Mouse (Mus musculus): Measurements from ENCODE around the gene Slc7a11. TPM values are rescaled to one million over a fixed set of nuclear protein-coding genes. Genes with fewer than 3 reads are reported as not detected.

Slc7a11 gene
- polyA plus RNA-seq, 1 experiment: not detected

GRCm38 (mm10) chr3:50421480-50422277 lies 21.7 kb downstream of the Slc7a11 start:
- TF ChIP-seq POLR2A (IDR thresholded peaks at IDR 0.05; ENCODE audit: insufficient read depth, low read depth, low read length) (no peak), CTCF (IDR thresholded peaks at IDR 0.05; ENCODE audit: insufficient read depth, low read depth, low read length) (no peak)
- WGBS: 57% methylated on average over 8 of the region's 8 CpGs
- Histone ChIP-seq H3K4me1 (ENCODE audit: control insufficient read depth, insufficient read depth, low read length) (peaks cover 2% of the 10 kb centered on the region; the same call in 1 of the 2 replicates), H3K27ac (ENCODE audit: insufficient read depth, low read depth, low read length) (peak overlapping the region; percentile 37; the same call in 1 of the 2 replicates), H3K4me3 (ENCODE audit: insufficient read depth, low read depth, low read length) (no peak overlapping the region)

DNA sequence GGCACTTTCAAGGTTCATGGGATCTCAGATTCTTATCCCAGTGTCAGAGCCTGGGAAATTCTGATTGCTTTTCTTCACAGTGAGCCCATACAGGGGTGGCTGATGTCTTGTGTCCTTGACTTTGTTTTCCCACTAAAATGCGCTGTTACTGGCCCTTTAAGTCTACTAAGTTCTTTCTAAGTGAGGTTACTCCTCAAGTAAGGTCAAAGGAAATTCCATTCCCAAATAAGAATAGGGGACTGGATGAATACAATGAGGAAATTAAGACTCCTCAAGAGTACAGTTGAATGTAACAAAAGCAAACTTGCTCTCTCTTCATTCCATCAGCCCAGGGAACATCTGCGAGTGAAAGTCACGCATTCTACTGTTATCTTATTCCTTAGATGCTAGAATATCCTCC lies 24.3 kb downstream of the Slc7a11 start:
- WGBS: 92% methylated on average over 3 of the region's 3 CpGs
- H3K27ac ChIP-seq (ENCODE audit: insufficient read depth, low read depth, low read length): no peak overlapping the region
- TF ChIP-seq POLR2A (IDR thresholded peaks at IDR 0.05; ENCODE audit: insufficient read depth, low read depth, low read length): no peak
- TF ChIP-seq CTCF (IDR thresholded peaks at IDR 0.05; ENCODE audit: insufficient read depth, low read depth, low read length): no peak
- H3K4me3 ChIP-seq (ENCODE audit: insufficient read depth, low read depth, low read length): no peak overlapping the region
- peaks cover 2% of the 10 kb centered on the region; the same call in 1 of the 2 replicates for H3K4me1 ChIP-seq (ENCODE audit: control insufficient read depth, insufficient read depth, low read length)

- TF ChIP-seq CTCF (IDR thresholded peaks at IDR 0.05; ENCODE audit: insufficient read depth, low read depth, low read length): no peak
- TF ChIP-seq POLR2A (IDR thresholded peaks at IDR 0.05; ENCODE audit: insufficient read depth, low read depth, low read length): no peak
- H3K4me3 ChIP-seq (ENCODE audit: insufficient read depth, low read depth, low read length): no peak overlapping the region
- H3K27ac ChIP-seq (ENCODE audit: insufficient read depth, low read depth, low read length): no peak overlapping the region
- 94% methylated on average over 2 of the region's 2 CpGs for WGBS
- H3K4me1 ChIP-seq (ENCODE audit: control insufficient read depth, insufficient read depth, low read length): no peaks in the 10 kb centered on the region
Observed at GRCm38 (mm10) chr3:50406771-50407170, 36.6 kb downstream of the Slc7a11 start.

DNA sequence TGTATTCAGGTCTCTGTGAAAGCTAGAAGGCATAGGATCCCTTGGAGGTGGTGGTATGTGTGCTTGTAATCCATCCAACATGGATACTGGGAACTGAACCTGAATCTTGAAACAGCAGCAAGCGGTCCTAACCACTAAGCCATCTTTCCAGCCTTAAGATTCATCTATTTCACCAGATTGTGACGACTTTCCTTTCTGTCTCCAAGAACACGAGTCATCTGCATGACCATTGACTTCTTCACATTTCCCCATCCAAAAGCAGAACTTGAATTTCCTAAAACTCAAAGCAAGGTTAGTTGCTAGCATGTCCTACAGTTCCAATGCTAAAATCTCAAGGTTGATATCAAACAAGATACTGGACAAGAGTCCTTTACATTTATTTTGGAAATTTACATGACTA lies 37.5 kb downstream of the Slc7a11 start:
- no peak for TF ChIP-seq CTCF (IDR thresholded peaks at IDR 0.05; ENCODE audit: insufficient read depth, low read depth, low read length)
- TF ChIP-seq POLR2A (IDR thresholded peaks at IDR 0.05; ENCODE audit: insufficient read depth, low read depth, low read length): no peak
- 90% methylated on average over 3 of the region's 3 CpGs for WGBS
- Histone ChIP-seq H3K4me1 (ENCODE audit: control insufficient read depth, insufficient read depth, low read length) (no peaks in the 10 kb centered on the region), H3K27ac (ENCODE audit: insufficient read depth, low read depth, low read length) (no peak overlapping the region), H3K4me3 (ENCODE audit: insufficient read depth, low read depth, low read length) (no peak overlapping the region)

DNA sequence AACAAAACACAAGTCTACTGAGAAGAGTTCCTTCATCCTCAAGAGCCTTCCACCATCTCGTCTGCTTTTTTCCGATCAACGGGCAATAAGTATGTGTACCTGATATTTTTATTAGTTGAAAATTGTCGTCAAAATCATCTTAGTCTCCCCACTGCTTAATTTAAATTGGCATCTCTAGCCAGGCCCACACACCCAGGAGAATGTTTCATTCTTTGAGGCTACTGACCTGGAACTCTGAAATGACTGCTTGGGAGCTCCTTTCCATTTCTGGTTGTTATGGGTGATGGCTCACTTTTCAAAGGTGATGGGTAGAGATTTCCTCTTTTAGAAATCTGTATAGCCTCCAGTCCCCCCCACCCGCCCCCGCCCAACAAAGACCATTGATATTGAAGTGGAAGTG lies 54.6 kb downstream of the Slc7a11 start:
- no peak overlapping the region for H3K27ac ChIP-seq (ENCODE audit: insufficient read depth, low read depth, low read length)
- whole genome bisulfite sequencing: 91% methylated on average over 6 of the region's 6 CpGs
- no peak overlapping the region for H3K4me3 ChIP-seq (ENCODE audit: insufficient read depth, low read depth, low read length)
- TF ChIP-seq CTCF (IDR thresholded peaks at IDR 0.05; ENCODE audit: insufficient read depth, low read depth, low read length): no peak
- no peaks in the 10 kb centered on the region for H3K4me1 ChIP-seq (ENCODE audit: control insufficient read depth, insufficient read depth, low read length)

- TF ChIP-seq CTCF (IDR thresholded peaks at IDR 0.05; ENCODE audit: insufficient read depth, low read depth, low read length) (no peak), POLR2A (IDR thresholded peaks at IDR 0.05; ENCODE audit: insufficient read depth, low read depth, low read length) (no peak)
- no peak overlapping the region for H3K27ac ChIP-seq (ENCODE audit: insufficient read depth, low read depth, low read length)
- H3K4me1 ChIP-seq (ENCODE audit: control insufficient read depth, insufficient read depth, low read length): no peaks in the 10 kb centered on the region
- no peak overlapping the region for H3K4me3 ChIP-seq (ENCODE audit: insufficient read depth, low read depth, low read length)
- WGBS: 78% methylated on average over 9 of the region's 9 CpGs
Observed at GRCm38 (mm10) chr3:50388288-50388687, 55.1 kb downstream of the Slc7a11 start.

DNA sequence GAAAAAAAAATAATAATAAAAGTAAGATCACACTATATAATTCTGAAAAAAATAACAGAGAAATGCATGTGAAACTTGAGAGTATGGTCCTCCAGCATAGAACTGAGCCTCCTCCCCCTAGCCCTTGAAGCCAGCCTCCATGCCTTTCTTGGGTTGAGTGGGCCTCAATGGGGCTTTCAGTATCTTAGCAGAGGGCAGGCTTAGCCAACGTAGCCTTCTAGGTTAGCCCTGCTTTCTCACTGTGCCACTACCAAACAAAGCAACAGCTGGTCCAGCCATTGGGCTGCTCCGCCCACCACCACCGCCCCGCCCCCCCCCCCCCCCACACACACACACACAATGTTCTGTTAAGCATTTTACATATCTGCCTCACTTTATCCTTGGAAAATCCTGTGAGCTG lies 56.1 kb downstream of the Slc7a11 start:
- no peak overlapping the region for H3K4me3 ChIP-seq (ENCODE audit: insufficient read depth, low read depth, low read length)
- H3K4me1 ChIP-seq (ENCODE audit: control insufficient read depth, insufficient read depth, low read length): peaks cover 3% of the 10 kb centered on the region; the same call in 1 of the 2 replicates
- 43% methylated on average over 4 of the region's 4 CpGs for WGBS
- TF ChIP-seq POLR2A (IDR thresholded peaks at IDR 0.05; ENCODE audit: insufficient read depth, low read depth, low read length) (no peak), CTCF (IDR thresholded peaks at IDR 0.05; ENCODE audit: insufficient read depth, low read depth, low read length) (no peak)
- H3K27ac ChIP-seq (ENCODE audit: insufficient read depth, low read depth, low read length): no peak overlapping the region

GRCm38 (mm10) chr3:50386561-50387221 lies 56.7 kb downstream of the Slc7a11 start:
- 88% methylated on average over 5 of the region's 5 CpGs for WGBS
- H3K4me1 ChIP-seq (ENCODE audit: control insufficient read depth, insufficient read depth, low read length): peaks cover 3% of the 10 kb centered on the region; the same call in 1 of the 2 replicates

GRCm38 (mm10) chr3:50386066-50386465 lies 57.3 kb downstream of the Slc7a11 start:
- no peak for TF ChIP-seq CTCF (IDR thresholded peaks at IDR 0.05; ENCODE audit: insufficient read depth, low read depth, low read length)
- no peak for TF ChIP-seq POLR2A (IDR thresholded peaks at IDR 0.05; ENCODE audit: insufficient read depth, low read depth, low read length)
- WGBS: 85% methylated on average over 6 of the region's 6 CpGs
- Histone ChIP-seq H3K4me1 (ENCODE audit: control insufficient read depth, insufficient read depth, low read length) (peaks cover 3% of the 10 kb centered on the region; the same call in 1 of the 2 replicates), H3K4me3 (ENCODE audit: insufficient read depth, low read depth, low read length) (no peak overlapping the region), H3K27ac (ENCODE audit: insufficient read depth, low read depth, low read length) (no peak overlapping the region)

More at GRCm38 (mm10) chr3:50386561-50387221, 56.7 kb downstream of the Slc7a11 start:
- no peak overlapping the region for H3K27ac ChIP-seq (ENCODE audit: insufficient read depth, low read depth, low read length)
- TF ChIP-seq CTCF (IDR thresholded peaks at IDR 0.05; ENCODE audit: insufficient read depth, low read depth, low read length) (no peak), POLR2A (IDR thresholded peaks at IDR 0.05; ENCODE audit: insufficient read depth, low read depth, low read length) (no peak)
- no peak overlapping the region for H3K4me3 ChIP-seq (ENCODE audit: insufficient read depth, low read depth, low read length)
